Mouse (Mus musculus): ENCODE data around the gene Atp5g1.
"Not testable (repeated sequence)": the region's sequence is repeated elsewhere in the genome, so short reads cannot be mapped to it uniquely, and the experiment has no call there.

Gene Atp5g1

DNA sequence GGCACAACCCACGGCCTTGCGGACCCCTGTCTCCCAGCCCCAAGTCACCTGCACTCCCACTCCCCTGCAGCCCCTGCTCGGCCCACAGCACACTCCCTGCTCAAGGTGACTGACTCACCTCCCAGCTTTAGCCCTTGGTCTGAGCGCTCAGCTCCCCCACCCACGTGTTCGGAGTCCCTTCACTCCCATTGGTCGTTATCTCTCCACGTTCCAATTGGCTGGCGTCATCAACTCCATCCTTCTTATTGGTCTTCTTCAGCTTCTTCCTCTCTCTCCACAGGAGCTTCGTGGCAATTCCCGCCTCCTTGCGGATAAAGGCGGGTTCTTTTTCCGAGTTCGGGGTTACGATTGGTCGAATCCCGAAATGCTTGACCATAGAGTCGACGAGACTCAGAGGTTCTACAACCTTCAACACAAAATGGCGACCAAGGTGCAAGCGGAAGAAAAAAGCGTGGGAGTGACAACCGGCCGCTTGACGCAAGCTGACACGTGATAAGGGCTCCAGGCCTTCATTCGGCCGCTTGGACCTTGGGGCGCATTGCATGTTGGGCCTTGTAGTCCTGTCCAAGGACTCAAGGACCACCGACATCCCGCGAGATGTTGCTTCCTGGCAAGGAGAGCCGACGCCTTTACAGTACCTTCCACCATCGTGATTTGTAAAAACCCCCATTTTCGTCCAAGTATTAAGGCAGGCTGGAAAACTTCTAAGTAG lies at the start of gene Atp5g1:
Gene Atp5g1, minus strand, starts transcription at position 162 of the 712 bp plus-strand sequence.
- DNase-seq = peak; percentile 99 to 100

DNA sequence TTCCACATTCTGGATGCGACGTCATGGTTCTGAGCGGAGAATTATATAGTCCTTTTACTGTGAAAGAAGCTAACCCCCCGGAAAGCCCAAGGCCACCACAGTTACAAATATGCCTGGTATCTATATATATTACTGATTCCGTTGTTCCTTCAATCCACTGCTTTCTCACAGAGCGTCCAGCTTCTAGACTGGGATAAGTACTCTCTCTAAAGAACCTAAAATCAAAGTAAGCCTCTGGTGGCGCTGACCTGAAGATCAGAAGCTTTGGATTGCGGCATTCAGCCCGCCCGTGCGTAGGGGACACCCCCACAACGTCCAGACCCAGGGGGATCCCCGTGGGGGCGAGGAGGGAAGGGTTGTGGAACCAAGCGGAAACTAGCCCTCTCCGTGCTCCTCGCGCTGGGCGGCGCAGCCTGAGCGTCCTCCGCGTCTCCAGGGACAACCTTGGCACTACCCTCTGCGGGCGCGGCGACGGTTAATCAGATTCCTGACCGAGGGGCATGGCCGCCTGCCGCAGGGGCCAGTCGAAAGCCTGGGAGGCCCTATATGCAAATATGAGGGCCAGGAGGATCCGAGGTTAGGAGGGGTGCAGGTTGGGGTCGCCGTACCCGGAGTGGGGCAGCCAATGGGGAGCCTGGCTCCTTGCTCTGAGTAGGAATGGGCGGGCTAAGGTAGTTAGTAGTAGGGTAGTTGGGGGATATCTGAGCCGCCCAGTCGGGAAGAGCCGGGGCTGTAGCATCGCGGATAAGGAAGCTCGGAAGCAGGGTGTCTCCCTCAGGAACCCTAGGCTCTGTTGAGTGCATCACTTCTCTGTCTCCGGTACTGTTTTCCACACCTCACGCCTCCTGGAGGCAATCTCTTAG lies 48.8 kb upstream of the Atp5g1 start:
- peak; percentile 19 to 42 for DNase-seq

DNA sequence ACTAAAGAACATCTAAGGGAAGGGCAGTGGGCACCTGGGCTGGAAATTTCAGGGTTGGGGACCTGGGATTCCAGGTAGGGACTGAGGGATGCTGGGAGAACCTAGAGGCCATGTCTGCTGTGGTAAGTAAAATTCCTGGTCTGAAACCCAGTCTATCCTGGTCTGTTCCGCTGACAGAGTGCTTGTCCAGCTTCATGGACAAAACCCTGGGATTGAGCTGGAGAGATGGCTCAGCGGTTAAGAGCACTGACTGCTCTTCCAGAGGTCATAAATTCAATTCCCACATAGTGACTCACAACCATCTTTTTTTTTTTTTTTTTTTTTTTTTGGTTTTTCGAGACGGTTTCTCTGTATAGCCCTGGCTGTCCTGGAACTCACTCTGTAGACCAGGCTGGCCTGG lies 47.3 kb upstream of the Atp5g1 start:
- not testable (repeated sequence) for DNase-seq

DNA sequence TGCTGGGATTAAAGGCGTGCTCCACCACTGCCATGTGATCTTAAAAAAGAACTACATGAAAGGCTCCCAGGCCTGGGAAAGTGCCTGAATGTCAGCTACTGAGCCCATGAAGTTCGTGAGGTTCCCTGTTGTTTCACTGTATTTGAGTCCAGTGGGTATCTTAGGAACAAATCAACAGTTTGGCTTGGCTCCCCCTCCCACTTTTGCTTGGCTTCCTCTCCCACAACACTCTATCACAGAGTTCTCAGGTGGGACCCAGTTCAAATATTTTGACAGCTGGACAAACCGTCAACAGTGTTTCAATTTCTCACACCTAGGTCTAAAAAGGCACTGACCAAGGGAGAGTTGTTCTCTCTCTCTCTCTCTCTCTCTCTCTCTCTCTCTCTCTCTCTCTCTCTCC lies 43.9 kb upstream of the Atp5g1 start:
- DNase-seq = no peak

DNA sequence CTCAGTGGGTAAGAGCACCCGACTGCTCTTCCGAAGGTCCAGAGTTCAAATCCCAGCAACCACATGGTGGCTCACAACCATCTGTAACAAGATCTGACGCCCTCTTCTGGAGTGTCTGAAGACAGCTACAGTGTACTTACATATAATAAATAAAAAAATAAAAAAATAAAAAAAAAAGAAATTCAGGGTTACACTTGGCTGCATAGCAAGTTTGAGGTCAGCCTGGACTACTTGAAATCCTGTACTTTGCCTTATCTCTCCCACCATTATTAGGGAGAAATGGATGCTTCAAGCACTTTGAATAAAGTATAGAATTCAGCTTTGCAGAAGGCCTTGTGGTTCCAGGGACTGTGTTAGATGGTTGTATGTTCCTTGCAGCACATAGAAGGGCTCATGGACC lies 41.5 kb upstream of the Atp5g1 start:
- not testable (repeated sequence) for DNase-seq

DNA sequence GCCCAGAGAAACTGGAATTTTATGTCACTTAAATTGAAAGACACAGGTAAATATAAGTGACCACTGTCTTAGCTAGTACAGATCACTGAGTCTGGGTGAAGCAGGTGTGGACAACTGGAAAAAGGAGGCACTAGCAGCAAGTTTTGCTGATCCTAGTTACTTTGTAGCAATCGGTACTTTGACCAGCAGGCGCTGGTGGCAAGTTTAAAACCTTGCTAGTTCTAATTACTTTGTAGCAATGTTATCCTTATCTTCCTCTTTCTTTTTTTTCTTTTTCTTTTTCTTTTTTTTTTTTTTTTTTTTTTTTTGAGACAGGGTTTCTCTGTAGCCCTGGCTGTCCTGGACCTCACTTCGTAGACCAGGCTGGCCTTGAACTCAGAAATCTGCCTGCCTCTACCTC lies 40.6 kb upstream of the Atp5g1 start:
- no peak for DNase-seq

DNA sequence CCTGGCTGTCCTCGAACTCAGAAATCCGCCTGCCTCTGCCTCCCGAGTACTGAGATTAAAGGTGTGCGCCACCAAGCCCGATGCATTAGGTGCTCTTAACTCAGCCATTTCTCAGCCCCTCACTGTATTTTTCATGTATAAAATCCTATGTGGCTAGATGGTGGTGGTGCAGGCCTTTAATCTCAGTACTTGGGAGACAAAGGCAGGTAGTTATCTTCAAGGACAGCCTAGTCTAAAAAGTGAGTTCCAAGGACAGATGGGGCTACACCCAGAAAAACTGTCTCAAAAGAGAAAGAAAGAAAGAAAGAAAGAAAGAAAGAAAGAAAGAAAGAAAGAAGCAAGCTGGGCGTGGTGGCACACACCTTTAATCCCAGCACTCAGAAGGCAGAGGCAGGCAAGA lies 39.9 kb upstream of the Atp5g1 start:
- no peak for DNase-seq

DNA sequence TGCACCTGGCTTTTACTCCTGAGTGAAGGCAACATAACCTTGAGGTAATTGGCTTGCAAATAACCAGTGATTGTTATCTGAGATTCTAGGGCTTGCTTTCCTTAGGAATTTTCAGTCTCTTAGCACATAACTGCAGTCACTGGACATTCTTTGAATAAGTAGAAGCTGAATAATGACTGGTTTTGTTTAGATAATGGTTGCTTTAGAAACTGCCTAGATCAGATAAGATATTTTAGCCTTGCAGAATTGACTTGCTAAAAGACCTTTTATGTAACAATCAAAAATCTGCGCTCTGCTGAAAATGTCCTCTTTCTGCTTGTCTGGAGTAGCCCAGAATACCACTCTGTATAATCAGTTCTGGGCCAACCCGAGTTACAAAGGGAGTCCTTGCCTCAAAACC lies 38.6 kb upstream of the Atp5g1 start:
- no peak for DNase-seq

DNA sequence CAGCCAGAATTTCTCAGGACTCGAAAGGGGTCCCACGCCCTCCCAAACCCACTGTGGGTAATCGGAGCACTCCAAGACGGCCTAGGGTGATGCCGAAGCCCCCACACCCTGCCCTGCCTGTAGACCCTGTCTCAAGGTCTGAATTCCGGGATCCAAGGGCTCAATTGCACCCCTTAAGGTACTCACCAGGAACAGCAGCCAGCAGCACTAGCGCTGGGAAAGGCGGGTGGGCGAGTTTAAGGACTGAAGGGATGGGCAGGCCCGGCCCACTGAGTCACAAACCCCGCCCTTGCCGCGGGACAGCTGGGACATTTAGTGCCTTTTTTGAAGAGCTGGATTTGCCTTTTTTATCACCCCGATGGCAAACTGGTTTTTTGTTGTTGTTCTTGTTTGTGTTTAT lies 36.3 kb upstream of the Atp5g1 start, which contains the start of gene Calcoco2:
Gene Calcoco2, minus strand, starts transcription at position 214 of the 400 bp plus-strand sequence.
- DNase-seq = no peak

DNA sequence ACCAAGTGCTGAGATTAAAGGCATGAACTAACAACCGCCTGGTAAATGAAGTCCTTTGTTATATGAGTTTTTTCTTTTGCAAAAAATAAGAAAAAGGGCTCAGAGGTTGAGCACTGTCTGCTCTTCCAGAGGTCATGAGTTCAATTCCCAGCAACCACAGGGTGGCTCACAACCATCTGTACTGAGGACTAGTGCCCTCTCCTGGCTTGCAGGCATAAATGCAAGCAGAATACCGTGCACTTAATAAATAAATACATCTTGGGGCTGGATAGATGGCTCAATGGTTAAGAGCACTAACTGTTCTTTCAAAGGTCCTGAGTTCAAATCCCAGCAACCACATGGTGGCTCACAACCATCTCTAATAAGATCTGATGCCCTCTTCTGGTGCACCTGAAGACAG lies 35.5 kb upstream of the Atp5g1 start:
- not testable (repeated sequence) for DNase-seq

DNA sequence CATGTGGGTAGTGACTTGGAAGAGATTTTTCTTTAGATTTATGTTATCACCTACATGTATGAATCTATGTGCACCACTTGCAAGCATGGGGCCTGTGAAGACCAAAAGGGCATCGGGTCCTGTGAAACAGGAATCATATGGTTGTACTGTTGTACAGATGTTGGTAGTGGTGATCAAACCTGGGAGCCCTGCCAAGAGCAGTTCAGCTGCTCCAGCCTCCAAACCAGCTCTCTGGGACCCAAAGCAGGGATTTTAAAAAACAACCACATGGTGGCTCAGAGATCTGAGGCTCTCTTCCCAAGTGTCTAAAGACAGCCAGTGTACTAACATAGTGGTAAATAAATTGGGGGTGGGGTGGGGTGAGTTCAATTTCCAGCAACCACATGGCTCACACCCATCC lies 32.9 kb upstream of the Atp5g1 start:
- no peak for DNase-seq

DNA sequence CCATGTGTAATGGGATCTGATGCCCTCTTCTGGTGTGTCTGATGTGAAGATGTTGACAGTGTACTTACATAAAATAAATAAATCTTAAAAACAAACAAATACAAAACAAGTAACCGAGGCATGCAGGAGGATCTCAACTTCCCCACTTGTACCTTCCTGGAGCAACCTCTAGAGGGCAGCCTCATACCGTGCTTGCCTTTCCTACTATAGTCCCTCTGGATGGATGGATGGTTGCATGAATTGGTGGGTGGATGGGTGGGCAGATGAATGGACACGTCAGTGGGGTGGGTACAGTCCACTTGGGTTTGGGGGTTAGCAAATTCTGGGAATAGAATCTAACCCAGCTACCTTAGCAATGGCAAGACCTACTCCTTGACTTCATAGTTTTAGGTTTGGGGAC lies 17.9 kb upstream of the Atp5g1 start:
- DNase-seq = peak in 1 of 2 experiments; percentile 56

DNA sequence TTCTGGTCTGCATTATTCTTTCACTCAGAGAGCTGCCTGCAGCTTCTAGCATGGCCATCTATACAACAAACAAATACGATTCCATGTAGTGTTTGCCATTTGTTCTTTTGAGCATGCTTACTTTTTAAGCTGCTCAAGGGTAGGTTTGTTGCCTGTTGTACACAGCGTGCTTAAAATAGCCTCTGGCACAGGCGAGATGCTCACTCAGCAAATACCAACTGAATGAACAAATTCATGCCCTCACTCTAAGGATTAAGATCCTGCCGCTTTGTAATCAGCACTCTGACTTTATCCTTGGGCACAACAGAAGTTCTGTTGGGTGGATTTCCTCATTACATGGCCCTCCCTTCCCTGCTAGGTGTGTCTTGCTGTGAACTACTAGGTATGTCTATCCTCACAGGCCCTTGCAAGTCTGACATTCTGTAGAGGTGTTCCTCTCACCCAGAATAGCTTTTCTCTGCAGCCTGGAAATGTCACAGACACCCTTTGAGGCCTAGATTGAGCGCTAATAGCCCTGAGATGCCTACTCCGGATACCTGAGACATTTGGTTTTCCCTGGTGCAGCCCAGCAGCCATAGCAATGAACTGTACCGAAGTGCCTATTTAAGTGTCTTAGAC lies 17.3 kb upstream of the Atp5g1 start:
- DNase-seq = no peak

DNA sequence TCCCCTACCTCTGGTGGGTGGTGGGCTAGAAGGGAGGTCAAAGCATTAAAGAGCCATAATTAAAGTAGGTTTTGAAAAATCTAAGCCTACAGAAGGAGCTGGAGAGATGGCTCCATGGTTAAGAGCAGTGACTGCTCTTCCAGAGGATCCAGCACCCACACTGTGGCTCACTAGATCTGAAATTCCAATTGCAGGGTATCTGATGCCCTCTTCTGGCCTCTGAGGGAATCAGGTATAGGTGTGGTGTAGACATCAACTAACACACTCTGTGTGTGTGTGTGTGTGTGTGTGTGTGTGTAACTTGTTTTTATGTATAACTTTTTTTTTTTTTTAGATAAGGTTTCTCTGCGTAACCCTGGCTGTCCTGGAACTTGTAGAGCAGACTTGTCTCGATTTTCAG lies 15.6 kb upstream of the Atp5g1 start:
- peak in 1 of 2 experiments; percentile 12 for DNase-seq

DNA sequence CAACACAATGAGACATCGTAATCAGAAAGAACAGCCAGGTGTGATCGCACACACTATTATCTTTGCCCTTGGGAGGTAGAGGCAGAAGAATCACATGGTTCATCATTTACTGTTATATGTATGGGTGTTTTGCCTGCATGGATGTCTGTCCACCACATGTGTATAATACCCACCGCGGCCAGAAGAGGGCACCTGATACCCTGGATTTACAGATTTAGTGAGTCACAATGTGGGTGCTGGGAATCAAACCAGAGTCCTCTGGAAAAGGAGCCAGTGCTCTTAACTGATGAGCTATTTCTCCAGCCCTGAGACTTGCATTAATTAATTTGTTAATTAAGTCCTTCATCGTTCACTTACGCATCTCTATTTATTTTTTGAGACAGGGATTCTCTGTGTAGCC lies 12.5 kb upstream of the Atp5g1 start:
- DNase-seq = no peak

DNA sequence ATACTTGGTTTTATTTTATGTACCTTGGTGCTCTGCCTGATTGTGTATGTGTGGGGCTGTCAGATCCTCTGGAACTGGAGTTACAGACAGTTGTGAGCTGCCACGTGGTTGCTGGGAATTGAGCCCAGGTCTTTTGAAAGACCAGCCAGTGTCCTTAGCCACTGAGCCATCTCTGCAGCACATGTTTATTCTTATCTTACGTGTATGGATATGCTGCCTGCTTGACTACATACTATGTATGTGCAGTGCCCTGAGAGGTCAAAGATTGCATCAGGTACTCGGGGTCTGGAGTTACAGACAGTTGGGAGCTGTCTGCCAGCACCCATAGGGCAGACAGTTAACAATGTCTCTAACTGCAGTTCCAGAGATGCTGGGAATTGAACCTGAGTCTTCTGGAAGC lies 7.2 kb upstream of the Atp5g1 start:
- no peak for DNase-seq

DNA sequence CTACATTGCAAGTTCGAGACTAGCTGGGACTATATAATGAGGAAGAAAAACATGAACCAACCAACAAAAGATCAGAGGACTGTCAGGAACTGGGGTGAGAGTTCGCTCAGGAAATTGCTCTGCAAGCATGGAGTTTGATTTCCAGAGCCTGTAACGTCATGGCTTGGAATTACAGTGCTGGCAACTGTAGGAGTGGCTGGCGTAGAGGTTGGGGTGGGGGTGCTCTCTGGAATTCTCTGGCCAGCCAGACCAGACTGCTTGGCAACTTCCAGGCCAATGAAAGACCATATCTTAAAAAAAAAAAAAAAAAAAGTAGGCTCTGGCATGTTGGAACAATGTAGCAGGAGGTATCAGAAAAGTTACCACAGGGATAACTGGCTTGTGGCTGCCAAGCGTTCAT lies 5.3 kb upstream of the Atp5g1 start:
- DNase-seq = no peak

DNA sequence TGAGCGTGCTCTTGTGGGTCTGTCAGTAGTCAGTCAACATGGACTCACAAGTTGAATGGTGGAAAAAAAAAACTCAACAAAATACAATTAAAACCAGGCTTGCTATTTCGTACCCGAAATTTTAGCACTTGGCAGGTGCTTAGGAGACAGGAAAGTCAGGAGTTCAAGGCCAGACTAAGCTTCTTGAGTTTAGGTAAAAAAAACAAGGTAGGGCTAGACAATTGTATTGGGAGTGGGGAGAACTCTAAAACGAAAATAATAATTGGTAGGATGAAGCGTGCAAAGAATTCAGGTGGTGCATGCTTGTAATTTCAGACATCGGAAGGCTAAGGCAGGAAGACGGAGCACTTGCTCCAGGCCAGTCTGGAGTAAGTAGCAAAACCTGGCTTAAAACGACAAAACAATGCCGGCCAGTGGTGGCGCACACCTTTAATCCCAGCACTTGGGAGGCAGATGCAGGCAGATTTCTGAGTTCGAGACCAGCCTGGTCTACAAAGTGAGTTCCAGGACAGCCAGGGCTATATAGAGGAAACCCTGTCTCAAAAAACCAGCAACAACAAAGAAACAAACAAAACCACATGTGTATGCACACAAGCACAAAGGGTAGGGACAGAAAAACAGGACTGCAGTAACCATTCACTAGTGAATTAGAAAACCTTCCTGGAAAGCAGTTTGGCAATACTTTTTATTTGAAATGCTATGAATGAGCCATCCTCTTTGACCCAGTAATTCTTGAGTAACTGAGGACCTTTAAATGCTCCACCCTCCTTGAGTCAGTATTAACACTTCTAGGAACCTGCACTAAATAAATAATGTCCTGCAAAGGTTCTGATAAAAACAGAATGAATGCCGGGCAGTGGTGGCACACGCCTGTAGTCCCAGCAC lies 993 bp upstream of the Atp5g1 start:
- peak in 1 of 2 experiments; percentile 5 for DNase-seq

DNA sequence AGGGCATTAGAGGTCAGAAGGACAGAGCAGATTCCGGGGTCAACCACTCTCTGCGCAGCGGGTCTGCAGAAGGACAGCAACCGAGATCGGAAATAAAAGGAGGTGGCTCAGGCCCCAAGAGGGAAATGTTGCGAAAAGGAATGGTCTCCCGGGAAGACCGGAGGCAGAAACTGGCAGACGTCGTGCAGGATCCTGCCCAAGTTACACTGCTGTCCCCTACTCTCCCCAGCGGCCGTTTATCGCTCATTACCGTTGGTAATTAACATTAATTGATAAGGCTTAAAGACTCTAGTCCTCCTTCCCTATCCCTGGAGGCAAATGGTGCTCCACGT lies 327 bp downstream of the Atp5g1 start:
- no peak for DNase-seq

DNA sequence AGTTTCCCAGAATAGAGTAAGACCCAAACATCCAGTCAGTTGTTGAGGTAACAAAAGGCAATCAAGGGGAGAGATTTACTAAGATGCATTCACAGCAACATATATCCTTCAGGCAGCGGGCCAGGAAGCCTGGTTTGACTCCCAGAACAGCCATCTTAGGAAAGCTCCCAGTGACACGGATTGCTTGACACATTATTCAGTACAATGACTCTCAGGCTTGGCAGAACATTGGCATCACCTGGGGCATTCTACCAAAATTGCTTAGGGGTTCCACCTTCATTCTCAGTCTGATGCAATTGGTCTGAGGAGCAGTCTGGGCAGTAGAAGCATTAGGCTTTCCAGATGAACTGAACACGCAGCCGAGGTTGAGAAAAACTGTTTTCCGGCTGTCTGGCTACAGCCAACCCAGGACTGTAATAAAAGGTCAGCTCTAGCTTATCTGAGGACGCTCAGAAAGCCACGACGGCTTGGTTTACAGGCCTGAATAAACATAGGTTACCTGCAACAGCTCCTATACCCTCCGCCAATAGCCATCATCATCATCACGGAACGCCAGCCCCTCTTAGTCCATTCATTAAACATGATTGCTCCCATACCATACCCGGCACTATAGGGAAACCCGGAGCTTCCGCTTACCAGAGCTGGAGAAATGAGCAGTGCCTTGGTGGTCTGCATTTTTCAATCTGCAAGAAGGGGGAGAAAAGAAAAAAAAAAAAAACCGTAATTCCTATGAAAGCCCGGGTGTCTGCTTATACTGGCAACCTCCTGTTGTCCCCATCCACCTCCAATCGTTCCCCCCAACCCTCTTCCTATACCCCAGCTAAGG lies 906 bp downstream of the Atp5g1 start:
- DNase-seq = no peak

DNA sequence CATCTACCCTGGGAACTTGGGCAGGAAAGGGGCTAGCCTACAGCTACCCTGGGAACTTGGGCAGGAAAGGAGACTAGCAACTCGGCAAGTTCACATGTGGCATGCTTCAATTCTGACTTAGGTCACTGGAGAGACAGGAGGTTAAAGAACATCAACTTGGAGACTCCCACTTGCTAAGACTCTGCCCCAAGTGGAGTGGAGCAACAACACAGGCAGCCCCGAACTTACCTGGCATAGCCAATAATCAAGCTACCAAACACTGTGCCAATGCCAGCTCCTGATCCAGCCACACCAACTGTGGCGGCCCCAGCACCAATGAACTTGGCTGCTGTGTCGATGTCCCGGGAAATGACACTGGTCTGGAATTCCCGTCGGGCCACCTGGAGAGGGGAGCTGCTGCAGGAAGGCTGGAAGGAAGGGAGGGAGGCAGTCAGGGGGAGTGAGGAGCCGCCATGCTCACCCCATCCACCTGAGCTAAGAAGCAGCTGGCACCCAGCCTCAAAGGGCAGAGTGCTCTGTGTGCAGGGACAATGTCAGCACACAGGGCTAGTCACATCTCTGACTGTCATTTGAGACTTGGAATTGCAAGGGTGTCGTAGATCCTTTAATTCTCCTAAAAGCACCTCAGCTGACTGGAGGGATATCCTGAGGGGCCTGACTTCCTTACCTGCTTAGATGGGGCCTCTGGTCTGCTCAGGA lies 2.0 kb downstream of the Atp5g1 start:
- DNase-seq = no peak
